Mouse (Mus musculus): ENCODE measurements at regions not wholly inside any gene's neighbourhood (a gene's known extent, or its start where the extent isn't known, plus 50 kb on each side); places are given as distances from the start of the nearest gene placed in this dataset.

- Histone ChIP-seq H3K27me3 (ENCODE audit: control insufficient read depth, insufficient read depth, insufficient read length) (no peaks in the 10 kb centered on the region), H3K79me3 (ENCODE audit: low read depth) (no peaks in the 10 kb centered on the region), H3K79me2 (ENCODE audit: control insufficient read depth, insufficient read depth) (no peaks in the 10 kb centered on the region), H3K36me3 (ENCODE audit: control insufficient read depth, insufficient read depth) (no peaks in the 10 kb centered on the region), H3ac (ENCODE audit: control insufficient read depth, insufficient read length, low read depth) (no peak overlapping the region), H3K4me3 (ENCODE audit: insufficient read depth, poor library complexity, severe bottlenecking) (no peak overlapping the region)
- no peak for TF ChIP-seq FOSL1 (IDR thresholded peaks at IDR 0.05; ENCODE audit: insufficient read depth, low read length, poor library complexity, severe bottlenecking)
- no peak for TF ChIP-seq MYOD1 (IDR thresholded peaks at IDR 0.05; ENCODE audit: control insufficient read depth, insufficient read length, low read depth)
- TF ChIP-seq MYOG (IDR thresholded peaks at IDR 0.05; ENCODE audit: control insufficient read depth, extremely low read depth, insufficient read length) = no peak
- no peak for TF ChIP-seq USF1 (IDR thresholded peaks at IDR 0.05; ENCODE audit: low read depth)
- TF ChIP-seq CEBPB (IDR thresholded peaks at IDR 0.05; ENCODE audit: low read depth) = no peak
- no peak for TF ChIP-seq CTCF (IDR thresholded peaks at IDR 0.05; ENCODE audit: control insufficient read depth, insufficient read depth, insufficient read length)
- TF ChIP-seq MAX (IDR thresholded peaks at IDR 0.05) = no peak
Measured at GRCm38 (mm10) chr9:91228525-91228924, 133.7 kb upstream of the Zic4 start.

- Histone ChIP-seq H3ac (ENCODE audit: control insufficient read depth, insufficient read length, low read depth) (no peak overlapping the region), H3K79me3 (ENCODE audit: low read depth) (no peaks in the 10 kb centered on the region), H3K79me2 (ENCODE audit: control insufficient read depth, insufficient read depth) (no peaks in the 10 kb centered on the region), H3K4me3 (ENCODE audit: insufficient read depth, poor library complexity, severe bottlenecking) (no peak overlapping the region), H3K36me3 (ENCODE audit: control insufficient read depth, insufficient read depth) (no peaks in the 10 kb centered on the region), H3K27me3 (ENCODE audit: control insufficient read depth, insufficient read depth, insufficient read length) (no peaks in the 10 kb centered on the region)
- TF ChIP-seq CTCF (IDR thresholded peaks at IDR 0.05; ENCODE audit: control insufficient read depth, insufficient read depth, insufficient read length) (no peak), CEBPB (IDR thresholded peaks at IDR 0.05; ENCODE audit: low read depth) (no peak), USF1 (IDR thresholded peaks at IDR 0.05; ENCODE audit: low read depth) (no peak), MYOD1 (IDR thresholded peaks at IDR 0.05; ENCODE audit: control insufficient read depth, insufficient read length, low read depth) (no peak), MYOG (IDR thresholded peaks at IDR 0.05; ENCODE audit: control insufficient read depth, extremely low read depth, insufficient read length) (no peak), MAX (IDR thresholded peaks at IDR 0.05) (no peak), FOSL1 (IDR thresholded peaks at IDR 0.05; ENCODE audit: insufficient read depth, low read length, poor library complexity, severe bottlenecking) (no peak)
Measured at GRCm38 (mm10) chr9:91253886-91254285, 108.3 kb upstream of the Zic4 start.

DNA sequence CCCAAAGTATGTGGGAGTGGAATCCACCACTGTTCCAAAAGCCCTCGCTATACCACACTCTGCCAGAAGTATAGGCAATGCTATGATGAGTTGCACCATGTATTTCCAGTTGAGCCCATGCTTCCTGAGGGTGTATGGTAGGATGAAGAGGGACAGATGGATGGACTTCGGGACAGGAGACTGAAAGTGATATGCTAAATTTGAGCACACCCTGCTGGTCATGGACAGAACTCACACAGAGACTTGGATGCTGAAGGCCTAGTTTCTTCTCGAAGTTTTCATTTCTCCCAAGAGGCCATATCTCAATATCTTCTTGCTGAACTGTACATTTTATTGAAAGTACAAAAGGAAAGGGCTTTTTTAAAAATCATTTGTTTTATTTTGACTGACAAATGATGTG lies 70.9 kb upstream of the Zic4 start:
- no peak overlapping the region for H3K4me3 ChIP-seq (ENCODE audit: insufficient read depth, poor library complexity, severe bottlenecking)
- H3K79me2 ChIP-seq (ENCODE audit: control insufficient read depth, insufficient read depth) = no peaks in the 10 kb centered on the region
- no peaks in the 10 kb centered on the region for H3K36me3 ChIP-seq (ENCODE audit: control insufficient read depth, insufficient read depth)
- TF ChIP-seq CTCF (IDR thresholded peaks at IDR 0.05; ENCODE audit: control insufficient read depth, insufficient read depth, insufficient read length) (no peak), CEBPB (IDR thresholded peaks at IDR 0.05; ENCODE audit: low read depth) (no peak), MAX (IDR thresholded peaks at IDR 0.05) (no peak), USF1 (IDR thresholded peaks at IDR 0.05; ENCODE audit: low read depth) (no peak), FOSL1 (IDR thresholded peaks at IDR 0.05; ENCODE audit: insufficient read depth, low read length, poor library complexity, severe bottlenecking) (no peak), MYOG (IDR thresholded peaks at IDR 0.05; ENCODE audit: control insufficient read depth, extremely low read depth, insufficient read length) (no peak), MYOD1 (IDR thresholded peaks at IDR 0.05; ENCODE audit: control insufficient read depth, insufficient read length, low read depth) (no peak)
- no peaks in the 10 kb centered on the region for H3K79me3 ChIP-seq (ENCODE audit: low read depth)
- H3K27me3 ChIP-seq (ENCODE audit: control insufficient read depth, insufficient read depth, insufficient read length) = no peaks in the 10 kb centered on the region
- H3ac ChIP-seq (ENCODE audit: control insufficient read depth, insufficient read length, low read depth) = no peak overlapping the region
